Mouse (Mus musculus) myocyte (in vitro differentiated cells): ENCODE measurements at regions not wholly inside any gene's neighbourhood (a gene's known extent, or its start where the extent isn't known, plus 50 kb on each side); places are given as distances from the start of the nearest gene placed in this dataset.

Experiments used
- CEBPB ChIP-seq: IDR thresholded peaks from 2 replicates; pipeline ENCODE4 v1.6.1; 2011; ENCODE audit warnings: mild to moderate bottlenecking, moderate library complexity; ENCODE audit not compliant: poor library complexity, insufficient read depth, severe bottlenecking
- E2F4 ChIP-seq: IDR thresholded peaks from one replicate; pipeline ENCODE4 v1.6.1; 2011; ENCODE audit warnings: mild to moderate bottlenecking, control low read depth, moderate library complexity; ENCODE audit not compliant: insufficient read depth
- MAX ChIP-seq: IDR thresholded peaks from one replicate; pipeline ENCODE4 v1.6.1; 2011; ENCODE audit warnings: low read depth, mild to moderate bottlenecking, control low read depth
- MYOD1 ChIP-seq, 3 experiments: IDR thresholded peaks; one replicate each; pipeline ENCODE4 v1.6.1; 2011; ENCODE audit warnings: control low read depth in 2 of 3, low read depth in 2 of 3, mild to moderate bottlenecking in 2 of 3, moderate library complexity in 1 of 3; ENCODE audit not compliant: insufficient read length in 2 of 3, control insufficient read depth in 1 of 3
- POLR2A ChIP-seq: IDR thresholded peaks from one replicate; pipeline ENCODE4 v1.6.1; 2011; ENCODE audit warnings: low read depth, mild to moderate bottlenecking, control low read depth, moderate library complexity; ENCODE audit not compliant: insufficient read length
- POLR2AphosphoS2 ChIP-seq: IDR thresholded peaks from one replicate; pipeline ENCODE4 v1.6.1; 2011; ENCODE audit warnings: low read depth, control low read depth; ENCODE audit not compliant: insufficient read length
- REST ChIP-seq: IDR thresholded peaks from one replicate; pipeline ENCODE4 v1.6.1; 2011; ENCODE audit warnings: mild to moderate bottlenecking, control low read depth, moderate library complexity; ENCODE audit not compliant: insufficient read depth, insufficient read length
- TCF12 ChIP-seq: IDR thresholded peaks from one replicate; pipeline ENCODE4 v1.6.1; 2011; ENCODE audit warnings: mild to moderate bottlenecking, control low read depth; ENCODE audit not compliant: poor library complexity, insufficient read depth, severe bottlenecking
- USF1 ChIP-seq: IDR thresholded peaks from one replicate; pipeline ENCODE4 v1.6.1; 2011; ENCODE audit warnings: low read depth, mild to moderate bottlenecking, control low read depth, moderate library complexity

GRCm38 (mm10) chr1:34701436-34701835, 122.0 kb downstream of the Amer3 start:
- TF ChIP-seq TCF12: no peak
- no peak for TF ChIP-seq REST
- no peak for TF ChIP-seq CEBPB
- no peak for TF ChIP-seq POLR2A
- TF ChIP-seq MYOD1 (IDR thresholded peaks at IDR 0.05; ENCODE audit: control insufficient read depth in 1 of 3, insufficient read length in 2 of 3, low read depth in 2 of 3): no peak
- no peak for TF ChIP-seq MAX
- no peak for TF ChIP-seq USF1
- TF ChIP-seq E2F4: no peak
- no peak for TF ChIP-seq POLR2AphosphoS2
